Mouse (Mus musculus) right cerebral cortex, adult 2 months (tissue): ENCODE measurements at regions not wholly inside any gene's neighbourhood (a gene's known extent, or its start where the extent isn't known, plus 50 kb on each side); places are given as distances from the start of the nearest gene placed in this dataset.

Experiments used
- DNase-seq, 2 experiments: peaks; one replicate each; pipeline ENCODE4 v3.0.0; 2021 to 2022; ENCODE audit warnings: low spot score in 2 of 2

- DNase-seq = no peak
Measured at GRCm38 (mm10) chr3:120123155-120123554, 338.9 kb upstream of the Ptbp2 start.

- no peak for DNase-seq
Measured at GRCm38 (mm10) chr3:120083171-120083932, 299.1 kb upstream of the Ptbp2 start.

- DNase-seq = no peak
Measured at GRCm38 (mm10) chr3:120073528-120073927, 289.3 kb upstream of the Ptbp2 start.

GRCm38 (mm10) chr3:120065714-120066113 lies 281.4 kb upstream of the Ptbp2 start:
- DNase-seq = no peak

- no peak for DNase-seq
Measured at GRCm38 (mm10) chr3:120064854-120065480, 280.7 kb upstream of the Ptbp2 start.

- no peak for DNase-seq
Measured at GRCm38 (mm10) chr3:120062264-120062663, 278.0 kb upstream of the Ptbp2 start.

- no peak for DNase-seq
Measured at GRCm38 (mm10) chr3:120059959-120060358, 275.7 kb upstream of the Ptbp2 start.

GRCm38 (mm10) chr3:120055216-120056154 lies 271.2 kb upstream of the Ptbp2 start:
- DNase-seq = no peak

- no peak for DNase-seq
Measured at GRCm38 (mm10) chr3:120047238-120047637, 263.0 kb upstream of the Ptbp2 start.

- no peak for DNase-seq
Measured at GRCm38 (mm10) chr3:120037526-120037925, 253.3 kb upstream of the Ptbp2 start.

- no peak for DNase-seq
Measured at GRCm38 (mm10) chr3:120019826-120020683, 235.8 kb upstream of the Ptbp2 start.

- no peak for DNase-seq
Measured at GRCm38 (mm10) chr3:120015376-120015775, 231.1 kb upstream of the Ptbp2 start.

- peak in 1 of 2 experiments; percentile 9 for DNase-seq
Measured at GRCm38 (mm10) chr3:120011861-120012260, 227.6 kb upstream of the Ptbp2 start.

GRCm38 (mm10) chr3:120008110-120008509 lies 223.8 kb upstream of the Ptbp2 start:
- no peak for DNase-seq

- DNase-seq = no peak
Measured at GRCm38 (mm10) chr3:120004588-120004987, 220.3 kb upstream of the Ptbp2 start.

- DNase-seq = no peak
Measured at GRCm38 (mm10) chr3:120000281-120000680, 216.0 kb upstream of the Ptbp2 start.

GRCm38 (mm10) chr3:119996258-119996988 lies 212.2 kb upstream of the Ptbp2 start:
- DNase-seq = no peak

GRCm38 (mm10) chr3:119995781-119996180 lies 211.5 kb upstream of the Ptbp2 start:
- peak; percentile 36 to 48 for DNase-seq

GRCm38 (mm10) chr3:119987245-119987852 lies 203.1 kb upstream of the Ptbp2 start:
- no peak for DNase-seq

- DNase-seq = no peak
Measured at GRCm38 (mm10) chr3:119977349-119977748, 193.1 kb upstream of the Ptbp2 start.
